Mouse (Mus musculus) large intestine, adult 2 months (tissue): ENCODE measurements around the gene Rnf144a. TPM values are rescaled to one million over a fixed set of nuclear protein-coding genes. Genes with fewer than 3 reads are reported as not detected.
"Not testable (repeated sequence)": the region's sequence is repeated elsewhere in the genome, so short reads cannot be mapped to it uniquely, and the experiment has no call there.

Experiments used
- DNase-seq: peaks from one replicate; pipeline ENCODE4 v3.0.0-alpha.2; 2012; ENCODE audit warnings: low read depth, low spot score
- WGBS: fragments of 180-500 bp; shearing (Covaris S2); methylation state at CpG from one replicate; pipeline ENCODE4 v1.1.7; 2018; 5-methylcytosine and 5-hydroxymethylcytosine counted together
- polyA plus RNA-seq: library from polyadenylated mRNA; depleted of rRNA; stranded (reverse); fragments of >200 nt; gene quantifications from 2 replicates; pipeline ENCODE4 v1.2.3, GENCODE M21; 2012

The Rnf144a gene
- polyA plus RNA-seq, 1 experiment: 1.5 TPM

- 80% methylated on average over 1 of the region's 1 CpGs for WGBS
- DNase-seq: no peak
Observed at GRCm38 (mm10) chr12:26333678-26334077, 81.4 kb downstream of the Rnf144a start.

- 65% methylated on average over 3 of the region's 3 CpGs for WGBS
- no peak for DNase-seq
Observed at GRCm38 (mm10) chr12:26331048-26331447, 84.0 kb downstream of the Rnf144a start.

GRCm38 (mm10) chr12:26329756-26330155, 85.3 kb downstream of the Rnf144a start:
- WGBS: 62% methylated on average over 5 of the region's 5 CpGs
- no peak for DNase-seq

- WGBS: 76% methylated on average over 6 of the region's 6 CpGs
- DNase-seq: no peak
Observed at GRCm38 (mm10) chr12:26329031-26329675, 85.9 kb downstream of the Rnf144a start.

GRCm38 (mm10) chr12:26323783-26324364, 91.2 kb downstream of the Rnf144a start:
- 84% methylated on average over 5 of the region's 5 CpGs for WGBS
- no peak for DNase-seq

GRCm38 (mm10) chr12:26316261-26316660, 98.8 kb downstream of the Rnf144a start:
- 46% methylated on average over 3 of the region's 3 CpGs for WGBS

GRCm38 (mm10) chr12:26314959-26315358, 100.1 kb downstream of the Rnf144a start:
- no peak for DNase-seq
- 29% methylated on average over 5 of the region's 5 CpGs for WGBS

More at GRCm38 (mm10) chr12:26316261-26316660, 98.8 kb downstream of the Rnf144a start:
- no peak for DNase-seq

GRCm38 (mm10) chr12:26311548-26311947, 103.5 kb downstream of the Rnf144a start:
- peak; percentile 8 for DNase-seq

GRCm38 (mm10) chr12:26310247-26310646, 104.8 kb downstream of the Rnf144a start:
- 72% methylated on average over 11 of the region's 11 CpGs for WGBS
- no peak for DNase-seq

- 70% methylated on average over 5 of the region's 5 CpGs for WGBS
Observed at GRCm38 (mm10) chr12:26302886-26303285, 112.2 kb downstream of the Rnf144a start.

GRCm38 (mm10) chr12:26299515-26300090, 115.5 kb downstream of the Rnf144a start:
- no peak for DNase-seq
- WGBS: 73% methylated on average over 7 of the region's 7 CpGs

More at GRCm38 (mm10) chr12:26302886-26303285, 112.2 kb downstream of the Rnf144a start:
- DNase-seq: no peak

- WGBS: 0% methylated on average over 1 of the region's 1 CpGs
- not testable (repeated sequence) for DNase-seq
Observed at GRCm38 (mm10) chr12:26295995-26296394, 119.1 kb downstream of the Rnf144a start.

- DNase-seq: no peak
- 88% methylated on average over 2 of the region's 2 CpGs for WGBS
Observed at GRCm38 (mm10) chr12:26289200-26289599, 125.9 kb downstream of the Rnf144a start.

GRCm38 (mm10) chr12:26288347-26288746, 126.7 kb downstream of the Rnf144a start:
- WGBS: 54% methylated on average over 1 of the region's 1 CpGs
- no peak for DNase-seq

GRCm38 (mm10) chr12:26285939-26286338, 129.1 kb downstream of the Rnf144a start:
- 44% methylated on average over 8 of the region's 8 CpGs for WGBS
- no peak for DNase-seq

- WGBS: 65% methylated on average over 3 of the region's 3 CpGs
- DNase-seq: no peak
Observed at GRCm38 (mm10) chr12:26285460-26285859, 129.6 kb downstream of the Rnf144a start.

GRCm38 (mm10) chr12:26280719-26281480, 134.2 kb downstream of the Rnf144a start:
- no peak for DNase-seq
- 52% methylated on average over 3 of the region's 3 CpGs for WGBS

GRCm38 (mm10) chr12:26277002-26277669, 137.9 kb downstream of the Rnf144a start:
- 44% methylated on average over 7 of the region's 7 CpGs for WGBS
- no peak for DNase-seq

GRCm38 (mm10) chr12:26276556-26276955, 138.5 kb downstream of the Rnf144a start:
- 51% methylated on average over 2 of the region's 2 CpGs for WGBS
- DNase-seq: no peak
